Mouse (Mus musculus): Measurements from ENCODE around the gene 2310011J03Rik.

DNA sequence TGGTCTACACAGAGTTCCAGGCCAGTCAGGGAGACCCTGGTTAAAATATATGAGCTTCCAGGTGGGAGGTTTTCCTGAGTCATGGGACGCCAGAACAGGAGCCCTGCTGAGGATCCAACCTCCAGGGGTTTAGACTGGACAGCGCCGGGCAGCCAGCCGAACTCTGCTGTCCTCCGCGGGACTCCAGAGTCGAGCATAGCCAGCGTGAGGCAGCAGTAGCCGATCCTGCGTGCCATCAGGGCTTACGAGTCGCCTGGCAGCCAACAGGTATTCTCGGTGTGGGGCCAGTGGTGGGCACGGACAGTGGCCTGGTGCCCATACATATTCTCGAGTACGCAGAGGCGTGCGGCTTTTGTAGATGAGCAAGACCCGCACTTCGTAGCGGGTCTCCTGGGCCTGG is 20.7 kb upstream of the 2310011J03Rik start:
- TF ChIP-seq CEBPB (IDR thresholded peaks at IDR 0.05; ENCODE audit: low read depth) (no peak), CTCF (IDR thresholded peaks at IDR 0.05; ENCODE audit: control insufficient read depth, insufficient read depth, insufficient read length) (no peak)
